Mouse (Mus musculus): Measurements from ENCODE around the gene Lrrc1. TPM values are rescaled to one million over a fixed set of nuclear protein-coding genes. Genes with fewer than 3 reads are reported as not detected.

The Lrrc1 gene
- polyA plus RNA-seq, 1 experiment from 2014 or later = 15.5 TPM

GRCm38 (mm10) chr9:77526715-77527114 is 18.0 kb downstream of the Lrrc1 start:
- no peaks in the 10 kb centered on the region for H3K27me3 ChIP-seq (replicated peaks; ENCODE audit: insufficient read depth, low read length)
- 8% methylated on average over 2 of the region's 2 CpGs for WGBS

GRCm38 (mm10) chr9:77525595-77526295 is 18.9 kb downstream of the Lrrc1 start:
- Histone ChIP-seq H3K4me1 (ENCODE audit: insufficient read depth, low read depth, low read length) (peaks cover 15% of the 10 kb centered on the region; the same call in 1 of the 2 replicates), H3K4me3 (ENCODE audit: low read depth, low read length) (no peak overlapping the region), H3K27ac (ENCODE audit: low read length) (no peak overlapping the region), H3K36me3 (ENCODE audit: insufficient read depth, low read length) (no peaks in the 10 kb centered on the region), H3K9ac (replicated peaks; ENCODE audit: low read depth) (no peak overlapping the region), H3K27me3 (replicated peaks; ENCODE audit: insufficient read depth, low read length) (no peaks in the 10 kb centered on the region), H3K4me2 (replicated peaks; ENCODE audit: low read depth, low read length) (no peak overlapping the region), H3K9me3 (ENCODE audit: low read length) (no peaks in the 10 kb centered on the region)
- TF ChIP-seq EP300 (IDR thresholded peaks at IDR 0.05) (no peak), CTCF (IDR thresholded peaks at IDR 0.05) (no peak)
- no peak for ATAC-seq
- 89% methylated on average over 16 of the region's 16 CpGs for WGBS
- DNase-seq (ENCODE audit: low spot score) = no peak

More at GRCm38 (mm10) chr9:77526715-77527114, 18.0 kb downstream of the Lrrc1 start:
- H3K9ac ChIP-seq (replicated peaks; ENCODE audit: low read depth) = no peak overlapping the region
- DNase-seq (ENCODE audit: low spot score) = peak; percentile 64
- peak; percentile 55; the same call in 1 of the 2 replicates for ATAC-seq
- H3K4me1 ChIP-seq (ENCODE audit: insufficient read depth, low read depth, low read length) = peaks cover 13% of the 10 kb centered on the region; the same call in 1 of the 2 replicates
- H3K4me2 ChIP-seq (replicated peaks; ENCODE audit: low read depth, low read length) = no peak overlapping the region
- H3K36me3 ChIP-seq (ENCODE audit: insufficient read depth, low read length) = no peaks in the 10 kb centered on the region
- TF ChIP-seq EP300 (IDR thresholded peaks at IDR 0.05) (no peak), CTCF (IDR thresholded peaks at IDR 0.05) (no peak)
- no peaks in the 10 kb centered on the region for H3K9me3 ChIP-seq (ENCODE audit: low read length)
- no peak overlapping the region for H3K27ac ChIP-seq (ENCODE audit: low read length)
- no peak overlapping the region for H3K4me3 ChIP-seq (ENCODE audit: low read depth, low read length)

- H3K9ac ChIP-seq (replicated peaks; ENCODE audit: low read depth) = no peak overlapping the region
- H3K4me1 ChIP-seq (ENCODE audit: insufficient read depth, low read depth, low read length) = 0 out of 2 replicates have a peak, but pooled peaks cover 2% of the 10 kb centered on the region
- H3K27ac ChIP-seq (ENCODE audit: low read length) = no peak overlapping the region
- no peak overlapping the region for H3K4me3 ChIP-seq (ENCODE audit: low read depth, low read length)
- H3K9me3 ChIP-seq (ENCODE audit: low read length) = no peaks in the 10 kb centered on the region
- ATAC-seq = no peak
- whole genome bisulfite sequencing = 83% methylated on average over 4 of the region's 4 CpGs
- no peaks in the 10 kb centered on the region for H3K36me3 ChIP-seq (ENCODE audit: insufficient read depth, low read length)
- TF ChIP-seq CTCF (IDR thresholded peaks at IDR 0.05) = no peak
- no peak for TF ChIP-seq EP300 (IDR thresholded peaks at IDR 0.05)
- H3K27me3 ChIP-seq (replicated peaks; ENCODE audit: insufficient read depth, low read length) = no peaks in the 10 kb centered on the region
- no peak for DNase-seq (ENCODE audit: low spot score)
- H3K4me2 ChIP-seq (replicated peaks; ENCODE audit: low read depth, low read length) = no peak overlapping the region
These were observed 20.9 kb downstream of the Lrrc1 start for GRCm38 (mm10) chr9:77523793-77524192.

- no peaks in the 10 kb centered on the region for H3K9me3 ChIP-seq (ENCODE audit: low read length)
- no peak overlapping the region for H3K27ac ChIP-seq (ENCODE audit: low read length)
- TF ChIP-seq CTCF (IDR thresholded peaks at IDR 0.05) (no peak), EP300 (IDR thresholded peaks at IDR 0.05) (no peak)
- H3K4me3 ChIP-seq (ENCODE audit: low read depth, low read length) = no peak overlapping the region
- H3K4me2 ChIP-seq (replicated peaks; ENCODE audit: low read depth, low read length) = no peak overlapping the region
- 98% methylated on average over 3 of the region's 3 CpGs for WGBS
- no peaks in the 10 kb centered on the region for H3K27me3 ChIP-seq (replicated peaks; ENCODE audit: insufficient read depth, low read length)
- peaks cover 11% of the 10 kb centered on the region; the same call in 1 of the 2 replicates for H3K4me1 ChIP-seq (ENCODE audit: insufficient read depth, low read depth, low read length)
- no peak overlapping the region for H3K9ac ChIP-seq (replicated peaks; ENCODE audit: low read depth)
- no peak for DNase-seq (ENCODE audit: low spot score)
- H3K36me3 ChIP-seq (ENCODE audit: insufficient read depth, low read length) = no peaks in the 10 kb centered on the region
- no peak for ATAC-seq
These were observed 22.2 kb downstream of the Lrrc1 start for GRCm38 (mm10) chr9:77522476-77522875.

- Histone ChIP-seq H3K36me3 (ENCODE audit: insufficient read depth, low read length) (no peaks in the 10 kb centered on the region), H3K9me3 (ENCODE audit: low read length) (no peaks in the 10 kb centered on the region), H3K4me1 (ENCODE audit: insufficient read depth, low read depth, low read length) (peaks cover 15% of the 10 kb centered on the region; the same call in 1 of the 2 replicates), H3K27me3 (replicated peaks; ENCODE audit: insufficient read depth, low read length) (no peaks in the 10 kb centered on the region), H3K9ac (replicated peaks; ENCODE audit: low read depth) (no peak overlapping the region), H3K27ac (ENCODE audit: low read length) (no peak overlapping the region), H3K4me2 (replicated peaks; ENCODE audit: low read depth, low read length) (no peak overlapping the region), H3K4me3 (ENCODE audit: low read depth, low read length) (no peak overlapping the region)
- TF ChIP-seq EP300 (IDR thresholded peaks at IDR 0.05) (no peak), CTCF (IDR thresholded peaks at IDR 0.05) (no peak)
- ATAC-seq = no peak
- 63% methylated on average over 2 of the region's 2 CpGs for WGBS
- no peak for DNase-seq (ENCODE audit: low spot score)
These were observed 25.5 kb downstream of the Lrrc1 start for GRCm38 (mm10) chr9:77519198-77519597.

GRCm38 (mm10) chr9:77516782-77517364 is 27.8 kb downstream of the Lrrc1 start:
- Histone ChIP-seq H3K27me3 (replicated peaks; ENCODE audit: insufficient read depth, low read length) (no peaks in the 10 kb centered on the region), H3K4me2 (replicated peaks; ENCODE audit: low read depth, low read length) (no peak overlapping the region), H3K36me3 (ENCODE audit: insufficient read depth, low read length) (no peaks in the 10 kb centered on the region), H3K9me3 (ENCODE audit: low read length) (no peaks in the 10 kb centered on the region), H3K27ac (ENCODE audit: low read length) (no peak overlapping the region), H3K4me1 (ENCODE audit: insufficient read depth, low read depth, low read length) (peaks cover 15% of the 10 kb centered on the region; the same call in 1 of the 2 replicates), H3K4me3 (ENCODE audit: low read depth, low read length) (no peak overlapping the region), H3K9ac (replicated peaks; ENCODE audit: low read depth) (no peak overlapping the region)
- ATAC-seq (peak; percentile 68), DNase-seq (ENCODE audit: low spot score) (peak; percentile 67)
- WGBS = 70% methylated on average over 7 of the region's 7 CpGs
- TF ChIP-seq CTCF (IDR thresholded peaks at IDR 0.05) (no peak), EP300 (IDR thresholded peaks at IDR 0.05) (peak; percentile 51)

Measured in lung, postnatal 0 days (tissue).